Mouse (Mus musculus): ENCODE results near the gene Frmd5.
A peak's percentile ranks its signal among the peaks of the same experiment; 100 is the strongest.
"Not testable (repeated sequence)": the region's sequence is repeated elsewhere in the genome, so short reads cannot be mapped to it uniquely, and the experiment has no call there.

The Frmd5 gene

DNA sequence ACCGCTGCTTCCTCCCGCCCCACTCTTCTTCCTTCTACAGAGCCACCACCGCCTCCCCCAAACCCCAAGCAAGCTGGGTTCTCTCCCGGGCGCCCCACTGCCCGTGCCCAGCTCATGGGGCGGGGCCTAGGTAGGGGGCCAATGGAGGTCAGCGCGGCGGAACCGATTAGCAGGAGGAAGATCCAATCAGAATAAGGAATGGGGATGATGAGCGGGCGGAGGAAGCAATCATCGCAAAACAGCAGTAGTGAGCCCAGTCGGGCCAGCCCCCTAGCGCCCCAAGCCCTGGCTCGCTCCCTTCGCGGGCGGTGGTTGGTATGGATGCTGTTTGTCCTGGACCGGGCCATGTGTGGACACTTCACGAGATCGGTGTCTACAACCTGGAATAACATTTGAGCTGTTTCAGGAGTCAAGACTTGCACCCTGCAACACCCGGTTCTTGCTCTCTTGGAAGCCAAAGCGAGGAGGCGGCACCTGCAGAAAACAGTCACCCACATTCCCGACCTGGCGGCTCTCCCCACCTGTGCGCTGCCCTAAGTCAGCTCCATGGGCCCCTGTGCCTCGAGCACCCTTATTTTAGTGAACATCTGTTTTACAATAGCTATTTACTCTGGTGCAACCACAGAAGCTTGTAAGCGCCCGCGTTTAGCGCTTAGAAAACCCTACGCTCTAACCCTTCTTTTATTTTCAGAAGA lies at the start of gene Frmd5:
Frmd5 (minus strand) TSS at position 129 of the 695 bp plus-strand sequence.
- DNase-seq, result peak; percentile 81 to 86

- no peak for DNase-seq
Observed at GRCm38 (mm10) chr2:121853974-121854373, 47.1 kb upstream of the Frmd5 start.

- DNase-seq, result no peak
Observed at GRCm38 (mm10) chr2:121852045-121852444, 45.2 kb upstream of the Frmd5 start.

GRCm38 (mm10) chr2:121846050-121846449 lies 39.2 kb upstream of the Frmd5 start:
- no peak for DNase-seq

- no peak for DNase-seq
Observed at GRCm38 (mm10) chr2:121842249-121842648, 35.4 kb upstream of the Frmd5 start.

DNA sequence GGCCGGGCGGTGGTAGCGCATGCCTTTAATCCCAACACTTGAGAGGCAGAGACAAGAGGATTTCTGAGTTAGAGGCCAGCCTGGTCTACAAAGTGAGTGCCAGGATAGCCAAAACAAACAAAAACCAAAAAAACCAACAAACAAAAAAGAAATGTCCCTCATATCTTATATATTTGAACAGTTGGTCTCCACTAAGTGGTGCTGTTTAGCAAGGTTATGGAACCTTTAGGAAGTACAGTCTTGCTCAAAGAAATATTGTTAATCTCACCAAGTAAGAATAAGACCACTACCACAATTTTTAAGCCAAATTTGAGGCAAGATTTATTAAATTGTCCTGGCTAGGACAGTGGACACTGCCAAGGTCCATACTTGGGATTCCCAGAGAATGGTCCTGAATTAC lies 34.6 kb upstream of the Frmd5 start:
- DNase-seq, result no peak

DNA sequence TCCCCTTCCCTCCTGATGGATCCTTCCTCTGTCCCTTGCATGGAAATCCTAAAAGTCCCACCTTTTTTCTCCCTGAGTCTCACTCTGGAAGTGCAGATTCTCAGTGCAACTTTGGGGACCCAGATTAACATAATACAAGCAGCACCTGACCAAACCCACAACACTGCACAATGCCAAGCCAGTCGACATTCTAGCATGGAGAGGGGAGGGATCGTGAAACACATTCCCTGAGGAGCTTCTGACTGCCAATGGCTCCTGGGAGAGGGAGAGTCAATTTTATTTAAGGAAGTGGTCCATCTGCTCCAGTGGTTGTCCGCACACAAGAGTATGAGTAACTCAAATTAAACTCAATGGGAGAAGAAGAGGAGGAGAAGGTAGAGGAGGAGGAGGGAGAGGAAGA lies 28.0 kb upstream of the Frmd5 start:
- no peak for DNase-seq

GRCm38 (mm10) chr2:121832484-121832894 lies 25.6 kb upstream of the Frmd5 start:
- DNase-seq, result peak in 1 of 2 experiments; percentile 4

GRCm38 (mm10) chr2:121828411-121828810 lies 21.5 kb upstream of the Frmd5 start:
- no peak for DNase-seq

- DNase-seq, result no peak
Observed at GRCm38 (mm10) chr2:121826189-121826588, 19.3 kb upstream of the Frmd5 start.

GRCm38 (mm10) chr2:121824653-121825052 lies 17.8 kb upstream of the Frmd5 start:
- DNase-seq, result no peak

GRCm38 (mm10) chr2:121821787-121822186 lies 14.9 kb upstream of the Frmd5 start:
- DNase-seq, result no peak

GRCm38 (mm10) chr2:121810876-121811275 lies 4.0 kb upstream of the Frmd5 start:
- DNase-seq, result not testable (repeated sequence)

DNA sequence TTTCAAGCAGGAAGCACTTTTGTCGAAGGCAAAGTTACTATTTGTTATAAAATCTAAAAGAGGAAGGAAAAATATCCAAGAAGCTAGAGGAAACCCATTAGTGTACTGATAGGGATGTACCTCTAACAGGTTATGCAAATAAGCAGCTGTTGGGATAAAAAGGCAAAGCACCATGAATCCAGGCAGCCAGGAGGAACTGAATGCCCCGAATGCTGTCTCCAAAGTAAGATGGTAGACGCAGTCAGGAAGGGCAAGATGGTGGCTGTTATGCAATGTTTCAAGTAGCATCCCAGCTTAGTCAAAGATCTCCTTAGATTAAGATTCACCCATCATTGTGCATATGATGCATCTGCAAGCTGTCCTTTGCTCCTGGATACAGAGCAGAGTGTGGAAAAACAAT lies 2.2 kb upstream of the Frmd5 start:
- no peak for DNase-seq

DNA sequence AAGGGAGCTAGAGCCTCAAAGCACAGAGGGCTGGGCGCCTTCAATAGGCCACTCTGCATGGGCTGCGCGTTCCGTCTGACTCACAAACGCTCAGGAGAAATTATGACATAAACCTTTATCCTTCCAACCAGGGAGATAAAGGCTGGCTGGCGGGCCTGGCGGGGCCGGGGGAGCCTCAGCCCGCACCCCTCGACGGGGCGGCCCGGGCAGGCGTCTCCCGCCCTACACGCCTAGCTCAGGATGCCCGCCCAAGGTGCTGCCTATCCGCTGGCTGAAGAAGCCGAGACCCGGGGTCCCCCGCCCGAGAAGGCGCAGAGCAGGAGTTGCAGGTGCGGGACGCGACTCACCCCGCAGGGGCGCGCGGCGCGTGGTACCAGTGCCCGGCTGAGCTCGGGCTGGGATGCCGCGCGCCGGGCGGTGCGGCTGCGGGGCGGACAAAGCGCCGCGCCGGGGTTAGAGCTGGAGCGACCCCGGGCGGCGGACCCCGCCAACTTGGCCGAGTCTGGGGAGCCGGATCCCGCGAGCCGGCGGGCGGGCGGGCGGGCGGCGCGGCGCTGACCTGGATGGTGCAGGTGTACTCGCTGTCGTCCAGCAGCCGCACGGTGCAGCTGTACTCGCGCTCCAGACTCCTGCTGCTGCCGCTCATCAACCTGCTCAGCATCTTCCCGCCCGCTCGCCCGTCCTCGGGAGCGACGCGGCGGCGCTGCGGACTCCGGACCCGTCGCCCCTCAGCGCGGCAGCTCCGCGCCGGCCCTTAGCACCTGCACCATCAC lies 530 bp downstream of the Frmd5 start:
- DNase-seq, result peak; percentile 10 to 11

DNA sequence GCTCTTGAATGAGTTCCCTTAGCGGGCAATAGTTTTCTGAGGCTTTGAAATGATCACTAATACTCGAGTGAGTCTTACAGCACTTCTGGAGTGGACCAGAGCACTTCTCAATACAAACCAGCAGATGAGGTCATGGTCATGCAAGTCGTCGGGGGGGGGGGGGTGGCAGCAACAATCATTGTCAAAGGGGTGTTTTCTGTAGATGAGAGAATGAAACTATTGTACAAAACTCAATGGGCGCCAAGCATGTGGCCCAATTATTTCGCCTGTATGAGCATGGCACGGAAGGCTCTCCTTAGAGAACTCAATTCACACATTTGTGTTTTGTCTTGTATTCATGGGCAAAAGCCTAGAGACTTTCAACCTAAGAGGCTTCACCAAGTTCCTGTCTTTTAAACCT lies 7.8 kb downstream of the Frmd5 start:
- no peak for DNase-seq

DNA sequence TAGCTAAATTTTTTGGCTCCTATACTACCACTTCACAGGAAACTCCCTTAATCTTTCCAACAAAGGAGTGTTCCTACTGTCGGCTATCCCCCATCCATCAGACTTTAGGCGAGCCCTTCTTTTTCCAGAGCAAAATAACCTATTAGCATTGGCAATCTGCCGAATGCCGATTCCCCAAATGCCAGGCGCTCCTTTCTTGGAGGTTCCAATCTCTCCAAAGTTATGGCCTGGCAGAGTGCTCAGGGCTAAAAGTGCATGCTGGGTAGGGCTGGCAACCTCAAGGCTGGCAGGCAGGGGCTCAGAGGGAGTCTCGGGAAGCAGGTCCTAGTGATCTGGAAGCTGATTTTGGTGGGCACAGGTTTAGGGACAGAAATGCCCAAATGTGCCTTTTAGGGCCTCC lies 10.9 kb downstream of the Frmd5 start:
- DNase-seq, result no peak

DNA sequence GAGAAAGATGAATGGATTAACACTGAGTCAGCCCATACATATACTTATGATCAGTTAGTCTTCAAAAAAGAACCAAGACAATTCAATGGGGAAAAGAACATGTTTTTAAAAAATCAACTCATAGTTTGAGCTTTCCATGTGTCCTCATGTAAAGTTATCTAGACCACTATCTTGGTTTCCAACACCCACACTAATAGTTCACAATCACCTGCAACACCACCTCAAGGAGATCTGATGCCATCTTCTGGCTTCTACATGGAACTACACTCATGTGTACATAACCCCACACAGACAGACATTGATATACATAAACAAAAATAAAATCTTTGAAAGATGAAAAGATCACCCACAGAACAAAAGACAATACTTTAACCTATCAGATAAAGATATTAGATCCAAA lies 17.1 kb downstream of the Frmd5 start:
- no peak for DNase-seq

DNA sequence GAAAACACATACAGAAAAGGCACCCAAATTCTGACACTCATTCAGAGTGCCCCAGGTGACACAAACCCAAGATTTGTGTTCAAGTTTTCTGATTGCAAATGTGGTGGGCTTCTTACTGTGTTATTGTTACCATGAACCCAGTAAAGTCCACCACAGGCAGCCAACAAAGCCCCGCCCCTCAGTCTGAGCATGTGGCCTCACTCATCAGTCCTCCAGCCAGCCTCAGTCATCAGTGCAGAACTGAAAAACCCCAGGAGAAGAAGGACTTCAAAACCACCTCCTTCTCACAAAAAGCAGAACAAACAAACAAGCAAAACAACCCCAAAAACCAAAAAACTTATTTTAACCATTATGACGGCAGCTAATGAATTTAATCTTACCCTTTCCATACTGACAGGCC lies 18.5 kb downstream of the Frmd5 start:
- DNase-seq, result no peak

- DNase-seq, result no peak
Observed at GRCm38 (mm10) chr2:121787767-121788166, 19.1 kb downstream of the Frmd5 start.

DNA sequence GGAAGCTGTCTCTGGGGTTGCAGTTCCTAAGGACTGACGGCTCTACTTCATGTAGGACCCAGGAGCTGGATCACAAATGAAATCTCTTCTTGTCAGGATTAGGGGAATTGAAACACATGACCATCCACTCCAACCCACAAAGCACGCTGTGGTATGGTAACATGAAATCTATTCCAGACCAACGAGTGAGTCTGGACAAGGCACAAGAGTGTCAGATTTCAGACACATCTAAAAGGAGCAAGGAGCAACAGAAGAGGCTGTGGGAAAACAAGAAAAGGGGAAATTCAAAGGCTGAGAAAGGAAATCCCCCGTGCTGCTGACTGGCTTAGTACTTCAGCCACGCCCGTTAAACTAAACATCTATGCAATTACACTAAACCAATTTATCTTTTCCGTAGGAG lies 19.6 kb downstream of the Frmd5 start:
- DNase-seq, result no peak

DNA sequence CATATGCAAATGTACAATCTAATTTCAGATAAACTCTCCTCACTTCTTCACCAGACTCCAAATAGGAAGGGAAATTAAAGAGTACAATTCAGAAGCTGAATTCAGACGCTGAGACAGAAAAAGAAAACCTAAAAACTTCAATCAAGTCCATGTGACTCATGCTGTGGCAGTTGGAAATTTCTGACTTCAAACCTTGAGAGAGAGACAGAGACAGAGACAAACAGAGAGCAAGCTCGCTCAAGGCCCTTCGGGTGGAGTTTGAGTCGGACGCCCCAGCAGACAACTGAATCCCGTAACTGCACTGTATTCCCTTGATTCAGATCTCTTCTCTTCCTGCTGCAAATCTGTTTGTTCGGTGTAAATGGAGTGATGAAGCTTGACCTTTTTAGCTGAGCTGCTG lies 30.7 kb downstream of the Frmd5 start:
- DNase-seq, result no peak

DNA sequence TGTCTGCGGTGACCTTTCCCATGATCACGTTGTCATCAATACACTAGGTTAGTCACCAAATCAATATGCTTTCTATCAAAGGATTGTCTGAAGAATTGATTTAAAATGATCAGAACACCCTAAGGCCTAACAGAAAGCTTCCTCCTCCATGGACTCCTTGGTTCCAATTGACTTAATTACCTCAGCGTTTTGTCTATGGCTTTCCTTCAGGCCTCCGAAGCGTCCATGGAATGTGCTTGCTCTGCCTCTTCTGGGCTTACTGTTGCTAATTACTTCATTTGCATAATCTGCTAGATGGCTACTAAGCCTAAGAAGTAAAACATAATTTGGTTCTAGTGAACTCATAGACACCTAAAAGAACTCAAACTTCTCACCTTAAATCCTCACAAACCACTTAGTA lies 42.0 kb downstream of the Frmd5 start:
- no peak for DNase-seq

DNA sequence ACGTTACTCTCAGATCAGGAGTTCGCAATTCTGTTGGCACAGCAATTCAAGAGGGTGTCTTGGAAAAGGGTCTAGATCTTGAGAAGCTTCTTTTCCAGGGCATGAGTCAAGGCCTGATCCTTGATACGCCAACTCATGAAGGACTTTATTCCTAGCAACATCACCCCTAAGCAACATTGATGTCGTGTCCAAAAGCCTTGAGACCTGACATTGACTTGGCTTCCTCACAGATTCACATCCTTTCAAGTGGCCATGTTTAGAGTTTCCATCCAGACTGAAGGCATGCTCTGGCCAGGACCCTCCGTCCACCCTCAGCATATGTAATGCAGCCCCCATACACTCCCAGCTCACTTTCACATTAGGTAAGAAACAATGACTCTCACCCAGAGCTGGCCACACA lies 45.0 kb downstream of the Frmd5 start:
- no peak for DNase-seq
